Mouse (Mus musculus) embryonic facial prominence, embryonic 15.5 days (tissue): ENCODE measurements around the gene Gzmf. TPM values are rescaled to one million over a fixed set of nuclear protein-coding genes. Genes with fewer than 3 reads are reported as not detected.
"Not testable (repeated sequence)": the region's sequence is repeated elsewhere in the genome, so short reads cannot be mapped to it uniquely, and the experiment has no call there.

Source experiments
- ATAC-seq: fragments of 200-750 bp; cut with Nextera tagmentation; 2 replicates; pipeline ENCODE4 v1.8.0; 2017; ENCODE audit warnings: low read depth, moderate TSS enrichment; ENCODE audit not compliant: insufficient number of reproducible peaks, low FRiP score, low TSS enrichment
- H3K27ac ChIP-seq: fragments of 300-500 bp; sonication (generic); replicated peaks from 2 replicates; pipeline ENCODE4 v1.5.1; 2015; ENCODE audit warnings: mild to moderate bottlenecking, inconsistent platforms
- H3K27me3 ChIP-seq: fragments of 300-500 bp; sonication (generic); 2 replicates; pipeline ENCODE4 v1.6.1; 2015; ENCODE audit warnings: inconsistent platforms
- H3K36me3 ChIP-seq: fragments of 300-500 bp; sonication (generic); 2 replicates; pipeline ENCODE4 v1.6.1; 2015; ENCODE audit warnings: mild to moderate bottlenecking, inconsistent platforms
- H3K4me1 ChIP-seq: fragments of 300-500 bp; sonication (generic); 2 replicates; pipeline ENCODE4 v1.6.1; 2015; ENCODE audit warnings: inconsistent platforms
- H3K4me2 ChIP-seq: fragments of 300-500 bp; sonication (generic); replicated peaks from 2 replicates; pipeline ENCODE4 v1.6.1; 2015; ENCODE audit warnings: mild to moderate bottlenecking, inconsistent platforms
- H3K4me3 ChIP-seq: fragments of 300-500 bp; sonication (generic); replicated peaks from 2 replicates; pipeline ENCODE4 v1.5.1; 2015; ENCODE audit warnings: mild to moderate bottlenecking, inconsistent platforms
- H3K9ac ChIP-seq: fragments of 300-500 bp; sonication (generic); 2 replicates; pipeline ENCODE4 v1.6.1; 2015; ENCODE audit warnings: inconsistent platforms
- H3K9me3 ChIP-seq: fragments of 300-500 bp; sonication (generic); replicated peaks from 2 replicates; pipeline ENCODE4 v1.6.1; 2016; ENCODE audit warnings: inconsistent platforms
- WGBS: fragments of 180-500 bp; shearing (Covaris S2); methylation state at CpG from one replicate; pipeline ENCODE4 v1.1.7; 2015; 5-methylcytosine and 5-hydroxymethylcytosine counted together
- polyA plus RNA-seq: library from polyadenylated mRNA; unstranded; fragments of >200 nt; fragmentation: Nextera tagmentation; extraction: Ambion mirVana; gene quantifications from 2 replicates; pipeline ENCODE4 v1.2.1, GENCODE M21; 2015

Gzmf gene
- not detected in 2 replicates for polyA plus RNA-seq

- Histone ChIP-seq H3K27ac (no peak within 1 kb of the TSS), H3K27me3 (no peaks in the 10 kb centered on the region), H3K4me3 (no peak within 1 kb of the TSS), H3K36me3 (no peaks in the 10 kb centered on the region), H3K9ac (no peak within 1 kb of the TSS), H3K4me2 (no peak within 1 kb of the TSS), H3K9me3 (no peaks in the 10 kb centered on the region), H3K4me1 (no peaks in the 10 kb centered on the region)
- no peak for ATAC-seq
- 86% methylated on average over 4 of the region's 4 CpGs for WGBS
These were observed at the start of gene Gzmf for GRCm38 (mm10) chr14:56211317-56211716. TSS of gene Gzmf (minus strand) at chr14:56211417.

- no peaks in the 10 kb centered on the region for H3K27me3 ChIP-seq
- H3K4me2 ChIP-seq, result no peak overlapping the region
- H3K36me3 ChIP-seq, result no peaks in the 10 kb centered on the region
- H3K9me3 ChIP-seq, result no peaks in the 10 kb centered on the region
- H3K27ac ChIP-seq, result no peak overlapping the region
- H3K4me1 ChIP-seq, result no peaks in the 10 kb centered on the region
- H3K4me3 ChIP-seq, result no peak overlapping the region
- no peak overlapping the region for H3K9ac ChIP-seq
- ATAC-seq, result no peak
These were observed 29.2 kb upstream of the Gzmf start for GRCm38 (mm10) chr14:56240409-56240808.

- H3K27me3 ChIP-seq, result no peaks in the 10 kb centered on the region
- H3K36me3 ChIP-seq, result no peaks in the 10 kb centered on the region
- no peak for ATAC-seq
- no peaks in the 10 kb centered on the region for H3K4me1 ChIP-seq
- no peak within 1 kb of the TSS for H3K27ac ChIP-seq
- H3K9me3 ChIP-seq, result no peaks in the 10 kb centered on the region
- no peak within 1 kb of the TSS for H3K4me2 ChIP-seq
- no peak within 1 kb of the TSS for H3K4me3 ChIP-seq
- 62% methylated on average over 2 of the region's 2 CpGs for WGBS
- H3K9ac ChIP-seq, result no peak within 1 kb of the TSS
These were observed 23.3 kb upstream of the Gzmf start, which contains the start of gene Gzmc for GRCm38 (mm10) chr14:56234556-56234955. TSS of gene Gzmc (minus strand) at chr14:56234656.

GRCm38 (mm10) chr14:56205613-56206012 is 5.6 kb downstream of the Gzmf start:
- Histone ChIP-seq H3K4me2 (no peak overlapping the region), H3K36me3 (no peaks in the 10 kb centered on the region), H3K4me3 (no peak overlapping the region), H3K4me1 (no peaks in the 10 kb centered on the region), H3K9me3 (no peaks in the 10 kb centered on the region), H3K9ac (no peak overlapping the region), H3K27me3 (no peaks in the 10 kb centered on the region), H3K27ac (no peak overlapping the region)
- WGBS, result 82% methylated on average over 1 of the region's 1 CpGs
- no peak for ATAC-seq

- ATAC-seq, H3K4me3 ChIP-seq, H3K27me3 ChIP-seq, H3K4me2 ChIP-seq, H3K9ac ChIP-seq, H3K36me3 ChIP-seq, H3K4me1 ChIP-seq, H3K9me3 ChIP-seq, H3K27ac ChIP-seq: not testable (repeated sequence)
- 32% methylated on average over 5 of the region's 5 CpGs for WGBS
These were observed 6.2 kb downstream of the Gzmf start for GRCm38 (mm10) chr14:56205021-56205420.

GRCm38 (mm10) chr14:56203975-56204374 is 7.2 kb downstream of the Gzmf start:
- no peaks in the 10 kb centered on the region for H3K36me3 ChIP-seq
- H3K9ac ChIP-seq, result no peak overlapping the region
- 6% methylated on average over 2 of the region's 2 CpGs for WGBS
- H3K4me1 ChIP-seq, result no peaks in the 10 kb centered on the region
- ATAC-seq, result no peak
- no peaks in the 10 kb centered on the region for H3K9me3 ChIP-seq
- no peak overlapping the region for H3K4me3 ChIP-seq
- H3K27me3 ChIP-seq, result no peaks in the 10 kb centered on the region
- H3K27ac ChIP-seq, result no peak overlapping the region
- H3K4me2 ChIP-seq, result no peak overlapping the region

- H3K9me3 ChIP-seq, result no peaks in the 10 kb centered on the region
- H3K27ac ChIP-seq, result no peak overlapping the region
- no peak overlapping the region for H3K4me3 ChIP-seq
- ATAC-seq, result 0 out of 2 replicates have a peak, but pooled peaks have one; percentile 34
- no peak overlapping the region for H3K9ac ChIP-seq
- H3K4me1 ChIP-seq, result no peaks in the 10 kb centered on the region
- no peaks in the 10 kb centered on the region for H3K27me3 ChIP-seq
- 56% methylated on average over 6 of the region's 6 CpGs for WGBS
- H3K4me2 ChIP-seq, result no peak overlapping the region
- no peaks in the 10 kb centered on the region for H3K36me3 ChIP-seq
These were observed 24.3 kb downstream of the Gzmf start for GRCm38 (mm10) chr14:56186946-56187345.

GRCm38 (mm10) chr14:56186521-56186920 is 24.7 kb downstream of the Gzmf start:
- Histone ChIP-seq H3K9me3 (no peaks in the 10 kb centered on the region), H3K36me3 (no peaks in the 10 kb centered on the region), H3K4me1 (no peaks in the 10 kb centered on the region), H3K27me3 (no peaks in the 10 kb centered on the region), H3K4me3 (no peak overlapping the region), H3K27ac (no peak overlapping the region), H3K4me2 (no peak overlapping the region), H3K9ac (no peak overlapping the region)
- 67% methylated on average over 5 of the region's 5 CpGs for WGBS
- no peak for ATAC-seq

GRCm38 (mm10) chr14:56177651-56178050 is 33.6 kb downstream of the Gzmf start:
- not testable (repeated sequence) for H3K9ac ChIP-seq, H3K4me3 ChIP-seq, ATAC-seq, H3K36me3 ChIP-seq, H3K4me1 ChIP-seq, H3K27ac ChIP-seq, H3K9me3 ChIP-seq, H3K27me3 ChIP-seq, H3K4me2 ChIP-seq
- 18% methylated on average over 8 of the region's 8 CpGs for WGBS

GRCm38 (mm10) chr14:56174499-56174898 is 36.7 kb downstream of the Gzmf start, which contains the start of gene Gzmn:
TSS of gene Gzmn (minus strand) at chr14:56174599.
- no peaks in the 10 kb centered on the region for H3K9me3 ChIP-seq
- H3K4me1 ChIP-seq, result no peaks in the 10 kb centered on the region
- no peaks in the 10 kb centered on the region for H3K36me3 ChIP-seq
- no peaks in the 10 kb centered on the region for H3K27me3 ChIP-seq
- no peak for ATAC-seq
- WGBS, result 81% methylated on average over 5 of the region's 5 CpGs
- no peak within 1 kb of the TSS for H3K9ac ChIP-seq
- H3K4me2 ChIP-seq, result no peak within 1 kb of the TSS
- no peak within 1 kb of the TSS for H3K27ac ChIP-seq
- no peak within 1 kb of the TSS for H3K4me3 ChIP-seq

GRCm38 (mm10) chr14:56173396-56173795 is 37.8 kb downstream of the Gzmf start:
- H3K27ac ChIP-seq, result no peak overlapping the region
- H3K36me3 ChIP-seq, result no peaks in the 10 kb centered on the region
- WGBS, result 91% methylated on average over 6 of the region's 6 CpGs
- H3K9me3 ChIP-seq, result no peaks in the 10 kb centered on the region
- no peaks in the 10 kb centered on the region for H3K27me3 ChIP-seq
- H3K4me3 ChIP-seq, result no peak overlapping the region
- no peak for ATAC-seq
- H3K4me1 ChIP-seq, result no peaks in the 10 kb centered on the region
- H3K4me2 ChIP-seq, result no peak overlapping the region
- no peak overlapping the region for H3K9ac ChIP-seq

- H3K4me3 ChIP-seq, result no peak overlapping the region
- H3K27me3 ChIP-seq, result no peaks in the 10 kb centered on the region
- H3K4me2 ChIP-seq, result no peak overlapping the region
- H3K9me3 ChIP-seq, result no peaks in the 10 kb centered on the region
- 88% methylated on average over 5 of the region's 5 CpGs for WGBS
- no peak for ATAC-seq
- H3K36me3 ChIP-seq, result no peaks in the 10 kb centered on the region
- no peaks in the 10 kb centered on the region for H3K4me1 ChIP-seq
- H3K27ac ChIP-seq, result no peak overlapping the region
- H3K9ac ChIP-seq, result no peak overlapping the region
These were observed 38.5 kb downstream of the Gzmf start for GRCm38 (mm10) chr14:56172744-56173143.
